ENCODE assay signal across 19 mouse cellular contexts in genomic region chr17:25007480-25007879, GRCm38 (mm10). TPM values are rescaled to one million over a fixed set of nuclear protein-coding genes. Genes with fewer than 3 reads are reported as not detected.
DNase-seq lines count a peak whose midpoint lies in the region; ATAC-seq and TF ChIP-seq lines count a peak whose summit lies in the region.
"Had no signal": no experiment of that assay in that cellular context is flagged by ENCODE, and none has a peak within 500 bp of the region (broad histone marks: within the 10 kb centered on the region; RNA-seq: fewer than 3 reads in every experiment).

No protein-coding gene starts in this region.

- no peak overlapping the region for H3K4me3 ChIP-seq in intestine, embryonic 16.5 days (ENCODE audit: low read length)
- no peak overlapping the region for H3K4me3 ChIP-seq in intestine, embryonic 15.5 days (replicated peaks)
- no peak overlapping the region for H3K4me3 ChIP-seq in intestine, postnatal 0 days (ENCODE audit: low read depth, low read length)
- no peak overlapping the region for H3K4me3 ChIP-seq in small intestine, adult 2 months (ENCODE audit: low read depth, low read length)
- H3K4me3 ChIP-seq: embryonic facial prominence, embryonic 10.5 days; embryonic facial prominence, embryonic 12.5 days; forebrain, embryonic 13.5 days; forebrain, embryonic 15.5 days had no signal

- H3K36me3 ChIP-seq in intestine, embryonic 16.5 days (ENCODE audit: control insufficient read depth, insufficient read depth, low read length), result peaks cover 14% of the 10 kb centered on the region; the same call in 1 of the 2 replicates
- H3K36me3 ChIP-seq in intestine, embryonic 15.5 days, result peaks cover 14% of the 10 kb centered on the region
- H3K36me3 ChIP-seq in intestine, postnatal 0 days (ENCODE audit: control insufficient read depth, insufficient read depth), result peaks cover 41% of the 10 kb centered on the region
- peaks cover 38% of the 10 kb centered on the region for H3K36me3 ChIP-seq in small intestine, adult 2 months (ENCODE audit: control insufficient read depth, insufficient read depth, low read length)

- no peak for TF ChIP-seq POLR2A in small intestine, adult 2 months (IDR thresholded peaks at IDR 0.05; ENCODE audit: low read depth, low read length)

- no peak overlapping the region for H3K9ac ChIP-seq in intestine, embryonic 16.5 days (ENCODE audit: low read depth, low read length)
- no peak overlapping the region for H3K9ac ChIP-seq in intestine, embryonic 15.5 days
- no peak overlapping the region for H3K9ac ChIP-seq in intestine, postnatal 0 days (ENCODE audit: low read depth, low read length)
- H3K9ac ChIP-seq: embryonic facial prominence, embryonic 12.5 days; forebrain, embryonic 13.5 days; forebrain, embryonic 15.5 days had no signal

- H3K4me1 ChIP-seq in intestine, embryonic 16.5 days (ENCODE audit: control insufficient read depth, insufficient read depth, low read length), result peaks cover 3% of the 10 kb centered on the region; the same call in 1 of the 2 replicates
- H3K4me1 ChIP-seq in intestine, embryonic 15.5 days (replicated peaks), result 0 out of 2 replicates have a peak, but pooled peaks cover 2% of the 10 kb centered on the region
- no peaks in the 10 kb centered on the region for H3K4me1 ChIP-seq in intestine, postnatal 0 days (replicated peaks; ENCODE audit: control insufficient read depth, insufficient read depth, low read length)
- peaks cover 5% of the 10 kb centered on the region for H3K4me1 ChIP-seq in small intestine, adult 2 months (ENCODE audit: control insufficient read depth, insufficient read depth, insufficient read length, low read length)
- H3K4me1 ChIP-seq: embryonic facial prominence, embryonic 12.5 days had no signal

- DNase-seq in yolk sac, embryonic 10.5 days (ENCODE audit: low spot score), result peak; percentile 27
- DNase-seq in left cerebral cortex, adult 8-10 months (ENCODE audit: low spot score in 2 of 2), result no peak
- DNase-seq in frontal cortex, adult 2 months (ENCODE audit: extremely low spot score in 1 of 2, low spot score in 1 of 2), result no peak
- DNase-seq: adrenal gland, adult 2 months; adrenal gland, postnatal 10 days; adrenal gland, postnatal 36 days; cerebellum, adult 11-12 months; cerebellum, adult 2 months; cerebellum, adult 9-10 months; cerebellum, postnatal 10 days; cerebellum, postnatal 25 days had no signal

- H3K27ac ChIP-seq in intestine, embryonic 16.5 days (ENCODE audit: low read length), result no peak overlapping the region
- H3K27ac ChIP-seq in intestine, embryonic 15.5 days, result no peak overlapping the region
- 0 out of 2 replicates have a peak overlapping the region, but pooled peaks have one; percentile 35 for H3K27ac ChIP-seq in intestine, postnatal 0 days (ENCODE audit: low read depth, low read length)
- peak overlapping the region; percentile 57; the same call in 1 of the 2 replicates for H3K27ac ChIP-seq in small intestine, adult 2 months (ENCODE audit: insufficient read depth, low read depth, low read length)
- H3K27ac ChIP-seq: embryonic facial prominence, embryonic 10.5 days; embryonic facial prominence, embryonic 12.5 days; forebrain, embryonic 13.5 days; forebrain, embryonic 15.5 days had no signal

- no peak overlapping the region for H3K4me2 ChIP-seq in intestine, embryonic 16.5 days (ENCODE audit: low read depth, low read length)
- no peak overlapping the region for H3K4me2 ChIP-seq in intestine, embryonic 15.5 days (replicated peaks)
- H3K4me2 ChIP-seq in intestine, postnatal 0 days (replicated peaks; ENCODE audit: low read depth), result no peak overlapping the region
- H3K4me2 ChIP-seq: embryonic facial prominence, embryonic 12.5 days; forebrain, embryonic 13.5 days; forebrain, embryonic 15.5 days had no signal

- H3K9me3 ChIP-seq in intestine, embryonic 16.5 days (ENCODE audit: control insufficient read depth, low read length), result no peaks in the 10 kb centered on the region
- no peaks in the 10 kb centered on the region for H3K9me3 ChIP-seq in intestine, embryonic 15.5 days
- H3K9me3 ChIP-seq in intestine, postnatal 0 days (ENCODE audit: control insufficient read depth), result no peaks in the 10 kb centered on the region
- H3K9me3 ChIP-seq: embryonic facial prominence, embryonic 10.5 days; embryonic facial prominence, embryonic 12.5 days; forebrain, embryonic 13.5 days; forebrain, embryonic 15.5 days had no signal

- TF ChIP-seq CTCF in intestine, postnatal 0 days (IDR thresholded peaks at IDR 0.05; ENCODE audit: low read depth), result no peak
- no peak for TF ChIP-seq CTCF in small intestine, adult 2 months (IDR thresholded peaks at IDR 0.05; ENCODE audit: extremely low read depth, insufficient read length, insufficient replicate concordance, low read depth, low read length)

- 0 out of 2 replicates have a peak, but pooled peaks have one; percentile 44 for ATAC-seq in intestine, embryonic 16.5 days
- ATAC-seq in intestine, embryonic 15.5 days, result no peak
- peak; percentile 66; the same call in 1 of the 2 replicates for ATAC-seq in intestine, postnatal 0 days
- ATAC-seq: forebrain, embryonic 13.5 days; forebrain, embryonic 15.5 days had no signal

- no peaks in the 10 kb centered on the region for H3K27me3 ChIP-seq in intestine, embryonic 16.5 days (replicated peaks; ENCODE audit: control insufficient read depth, insufficient read depth, low read length)
- H3K27me3 ChIP-seq in intestine, embryonic 15.5 days (replicated peaks), result no peaks in the 10 kb centered on the region
- H3K27me3 ChIP-seq in intestine, postnatal 0 days (replicated peaks; ENCODE audit: control insufficient read depth, insufficient read depth, low read length), result no peaks in the 10 kb centered on the region
- no peaks in the 10 kb centered on the region for H3K27me3 ChIP-seq in small intestine, adult 2 months (ENCODE audit: control insufficient read depth, insufficient read depth, low read length)
- H3K27me3 ChIP-seq: embryonic facial prominence, embryonic 12.5 days; forebrain, embryonic 13.5 days; forebrain, embryonic 15.5 days had no signal

RNA-seq across cellular contexts. Expression of gene Cramp1l, which starts 8.1 kb away (rescaled TPM):
- 3.1 and 3.3 TPM in 2 replicates for polyA plus RNA-seq in intestine, embryonic 16.5 days (2015; fragmentation: Nextera tagmentation; extraction: Ambion mirVana)
- 5.2 and 5.3 TPM in 2 replicates for polyA plus RNA-seq in intestine, embryonic 15.5 days (2015; fragmentation: Nextera tagmentation; extraction: Ambion mirVana)
- polyA plus RNA-seq in intestine, postnatal 0 days (2015; fragmentation: Nextera tagmentation; extraction: Ambion mirVana), result 2.5 and 2.7 TPM in 2 replicates
- 5.8 and 10.0 TPM in 2 replicates for polyA plus RNA-seq in small intestine, adult 2 months (2012; rRNA removed)
- total RNA-seq in left cerebral cortex, adult 8-10 months (2022), result 10 to 100 TPM; 25.7 to 28.9 (median 26.7) TPM
- 21.5 and 22.2 TPM in 2 replicates for polyA plus RNA-seq in frontal cortex, adult 2 months (2012; rRNA removed)

RNA-seq across cellular contexts. Expression of gene Ift140, which starts 8.4 kb away (rescaled TPM):
- polyA plus RNA-seq in intestine, embryonic 16.5 days (2015; fragmentation: Nextera tagmentation; extraction: Ambion mirVana), result 12.7 and 12.9 TPM in 2 replicates
- 12.3 and 14.8 TPM in 2 replicates for polyA plus RNA-seq in intestine, embryonic 15.5 days (2015; fragmentation: Nextera tagmentation; extraction: Ambion mirVana)
- polyA plus RNA-seq in intestine, postnatal 0 days (2015; fragmentation: Nextera tagmentation; extraction: Ambion mirVana), result 2.9 and 3.6 TPM in 2 replicates
- polyA plus RNA-seq in small intestine, adult 2 months (2012; rRNA removed), result 4.2 and 8.4 TPM in 2 replicates
- total RNA-seq in left cerebral cortex, adult 8-10 months (2022), result 10 to 100 TPM; 17.4 to 21.5 (median 20.3) TPM
- polyA plus RNA-seq in frontal cortex, adult 2 months (2012; rRNA removed), result 19.0 and 23.6 TPM in 2 replicates

RNA-seq across cellular contexts. Expression of gene Jpt2, which starts 47.0 kb away (rescaled TPM):
- polyA plus RNA-seq in intestine, embryonic 16.5 days (2015; fragmentation: Nextera tagmentation; extraction: Ambion mirVana), result 146 and 163 TPM in 2 replicates
- 183 and 187 TPM in 2 replicates for polyA plus RNA-seq in intestine, embryonic 15.5 days (2015; fragmentation: Nextera tagmentation; extraction: Ambion mirVana)
- polyA plus RNA-seq in intestine, postnatal 0 days (2015; fragmentation: Nextera tagmentation; extraction: Ambion mirVana), result 35.7 and 36.0 TPM in 2 replicates
- 13.3 and 18.2 TPM in 2 replicates for polyA plus RNA-seq in small intestine, adult 2 months (2012; rRNA removed)
- 1 to 10 TPM; 5.4 to 7.7 (median 7.0) TPM for total RNA-seq in left cerebral cortex, adult 8-10 months (2022)
- 4.6 and 6.3 TPM in 2 replicates for polyA plus RNA-seq in frontal cortex, adult 2 months (2012; rRNA removed)

Comparison
In these comparisons a context has a peak if more than half of its experiments do, and no peak if none do; other contexts are left out.
1. H3K27ac ChIP-seq: peak in intestine, postnatal 0 days (single experiment) and small intestine, adult 2 months (single experiment); none in intestine, embryonic 16.5 days (single experiment) and intestine, embryonic 15.5 days (single experiment).